Mouse (Mus musculus) v-Abl transformed pro-B cells (cell line): ENCODE measurements around the gene Vopp1.
"Not testable (repeated sequence)": the region's sequence is repeated elsewhere in the genome, so short reads cannot be mapped to it uniquely, and the experiment has no call there.

Source experiments
- in situ Hi-C, 2 experiments: fragments of 400-800 bp; cut with MboI; formaldehyde crosslinking; loops; one replicate each; pipeline ENCODE4 v1.15.1; 2025; ENCODE audit not compliant: unreplicated experiment in 2 of 2

Gene Vopp1

DNA sequence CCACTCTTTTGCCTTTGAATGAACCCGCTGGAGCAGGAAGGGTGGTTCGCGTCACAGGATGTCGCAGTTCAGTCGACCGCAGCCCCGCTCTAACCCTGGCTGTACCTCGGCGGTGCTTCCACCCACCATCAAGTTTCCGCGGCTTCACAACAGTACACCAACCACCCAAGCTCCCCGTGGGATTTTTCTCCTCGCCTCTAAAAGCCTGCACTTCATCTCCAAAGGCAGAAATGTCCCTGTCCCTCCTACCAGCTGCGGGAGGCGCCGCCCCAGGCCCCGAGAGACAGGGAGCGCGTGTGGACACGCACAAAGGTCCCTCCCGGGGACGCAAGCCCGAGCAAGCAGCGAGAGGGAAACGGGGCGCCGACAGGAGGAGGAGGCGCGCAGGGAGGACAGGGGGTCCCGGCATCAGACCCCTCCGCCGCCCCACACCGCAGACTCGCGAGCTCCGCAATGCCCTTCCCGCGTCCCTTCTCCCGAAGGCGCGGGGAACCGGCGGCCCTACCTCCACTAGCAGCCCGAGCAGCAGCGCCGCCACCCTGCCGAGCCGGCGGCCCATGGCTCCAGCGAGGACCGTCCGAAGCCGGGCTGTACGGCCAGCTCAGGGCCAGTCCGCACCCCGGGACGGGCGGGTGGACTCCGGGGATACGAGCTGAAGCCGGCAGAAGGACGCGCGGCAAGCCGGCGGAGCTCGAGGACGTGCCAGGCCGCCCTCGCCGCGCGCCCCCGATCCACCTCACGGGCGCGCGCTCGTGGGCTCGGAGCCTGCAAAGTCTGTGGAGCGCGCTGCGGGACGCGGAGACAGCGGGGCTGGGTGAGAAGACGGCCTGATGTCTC, at the start of gene Vopp1:
Gene Vopp1 (minus strand): TSS at position 738 of the 837 bp plus-strand sequence.
- in situ Hi-C loops = no loop called here

DNA sequence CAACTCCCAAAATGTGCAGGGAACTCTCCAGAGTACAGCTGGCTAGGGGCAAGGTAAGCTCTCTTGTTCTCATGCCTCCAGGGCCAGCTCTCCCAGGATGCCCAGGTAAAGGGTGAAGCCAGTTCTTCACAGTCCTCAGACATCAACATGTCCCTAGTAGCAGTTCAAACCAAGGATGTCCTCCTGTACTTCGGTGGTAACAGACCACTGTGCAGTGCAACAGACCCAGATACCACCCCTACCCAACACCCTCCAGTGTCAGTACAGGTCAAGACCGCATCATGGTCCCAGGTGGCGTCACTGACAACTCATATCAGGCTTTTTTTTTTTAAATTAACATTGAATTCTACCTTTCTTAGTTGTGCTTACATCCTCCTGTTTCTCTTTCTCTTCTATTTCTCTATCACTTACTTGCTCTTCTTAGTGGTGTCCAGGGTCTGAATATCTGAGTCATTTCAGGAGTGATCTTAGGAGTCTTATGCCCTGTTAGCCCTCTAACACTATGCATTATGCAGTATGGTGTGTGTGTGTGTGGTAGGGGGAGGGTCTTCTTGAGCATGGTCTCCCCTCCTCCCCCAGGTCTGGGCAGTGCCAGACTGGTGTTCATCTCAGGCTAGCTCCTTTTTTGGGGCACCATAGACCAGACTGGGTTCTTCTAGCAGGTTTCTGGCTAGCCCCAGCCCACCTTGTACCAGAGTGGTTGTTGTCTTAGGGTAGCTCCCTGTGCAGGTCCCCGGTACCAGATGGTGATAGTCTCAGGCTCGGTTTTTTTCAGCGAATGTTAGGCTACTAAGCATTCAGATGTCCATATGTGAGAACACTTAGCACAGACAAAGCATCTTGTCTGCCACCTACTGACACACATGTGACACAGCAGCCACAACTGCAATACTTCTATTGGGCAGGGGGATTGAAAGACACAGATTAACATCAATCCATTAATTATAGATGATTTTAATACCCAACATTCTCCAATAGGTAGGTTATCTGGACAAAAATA, 34.4 kb upstream of the Vopp1 start:
- in situ Hi-C loops = loop anchor here (5.0 to 25.0 kb wide), 4 partner anchors 285 to 1047 kb away; partner anchors contain the start of gene Vmn1r20 (in 2 of the 2)

DNA sequence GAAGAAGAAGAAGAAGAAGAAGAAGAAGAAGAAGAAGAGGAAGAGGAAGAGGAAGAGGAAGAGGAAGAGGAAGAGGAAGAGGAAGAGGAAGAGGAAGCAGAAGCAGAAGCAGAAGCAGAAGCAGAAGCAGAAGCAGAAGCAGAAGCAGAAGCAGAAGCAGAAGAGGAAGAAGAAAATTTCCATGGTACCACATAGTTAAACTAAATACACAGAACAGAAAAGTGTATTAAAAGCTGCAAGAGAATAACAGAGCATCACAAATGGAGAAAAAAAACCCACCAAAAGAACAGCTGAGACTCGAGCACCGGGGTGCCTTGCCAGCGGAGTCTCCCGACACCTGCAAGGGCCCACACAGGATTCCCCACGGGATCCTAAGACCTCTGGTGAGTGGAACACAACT, 26.2 kb upstream of the Vopp1 start:
- in situ Hi-C loops = loop anchor here in 1 of 2 experiments (25.0 kb wide), 1 partner anchor 289 kb away; no protein-coding TSS in a partner anchor

DNA sequence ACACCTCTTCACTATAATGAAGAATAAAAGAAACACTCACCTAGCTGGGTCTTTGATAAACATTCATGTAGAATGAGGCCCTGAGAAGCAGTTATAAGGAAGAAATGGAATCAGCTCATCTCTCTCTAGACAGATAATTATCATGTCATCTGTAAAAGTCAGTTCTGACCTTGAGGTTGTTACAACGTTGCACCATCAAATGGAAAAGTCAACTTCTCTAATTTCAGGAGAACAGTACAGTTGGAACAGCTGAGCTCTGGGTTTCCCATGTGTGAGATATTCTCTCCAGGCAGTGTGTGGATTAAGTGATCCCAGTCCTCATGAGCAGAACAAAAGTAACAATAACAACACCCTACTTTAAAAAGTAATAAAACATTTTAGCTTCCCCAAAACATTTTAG, 25.3 kb upstream of the Vopp1 start, which contains the start of gene Vmn1r21:
Gene Vmn1r21 (minus strand): TSS at position 58 of the 400 bp plus-strand sequence.
- in situ Hi-C loops = loop anchor here in 1 of 2 experiments (25.0 kb wide), 1 partner anchor 288 kb away; no protein-coding TSS in a partner anchor

DNA sequence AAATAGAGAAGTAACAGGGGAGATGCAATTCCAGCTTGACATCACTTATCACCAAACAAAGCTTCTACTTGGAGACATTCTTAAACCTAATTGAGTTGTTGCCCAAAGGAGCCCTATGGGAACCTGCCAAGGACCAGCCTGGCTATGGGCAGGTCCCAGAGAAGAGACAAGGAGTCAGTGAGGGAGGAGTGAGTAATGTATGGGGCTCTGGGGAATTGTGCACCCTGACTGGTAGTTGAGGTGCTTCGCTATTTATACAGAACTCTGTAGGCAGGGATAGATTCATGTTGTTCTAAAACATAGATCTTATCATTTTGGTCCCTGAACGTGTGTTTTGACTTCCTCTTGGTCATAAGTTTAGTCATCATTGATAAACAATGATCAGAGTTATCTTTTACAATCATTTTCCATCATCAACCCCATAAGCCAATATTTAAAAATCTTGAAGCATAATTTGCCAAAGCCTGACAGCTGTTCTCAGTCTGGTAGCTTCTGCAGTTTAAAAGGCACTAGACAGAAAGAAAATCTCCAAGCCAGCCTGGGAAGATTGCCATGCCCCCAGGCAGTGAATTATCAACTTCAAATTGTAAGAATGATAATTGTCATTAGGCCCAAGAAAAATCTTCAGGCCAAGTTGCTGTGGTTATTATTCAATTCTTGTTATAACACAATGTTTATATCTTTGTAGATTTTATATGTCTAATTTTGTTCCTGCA, 14.9 kb upstream of the Vopp1 start:
- in situ Hi-C loops = no loop called here

DNA sequence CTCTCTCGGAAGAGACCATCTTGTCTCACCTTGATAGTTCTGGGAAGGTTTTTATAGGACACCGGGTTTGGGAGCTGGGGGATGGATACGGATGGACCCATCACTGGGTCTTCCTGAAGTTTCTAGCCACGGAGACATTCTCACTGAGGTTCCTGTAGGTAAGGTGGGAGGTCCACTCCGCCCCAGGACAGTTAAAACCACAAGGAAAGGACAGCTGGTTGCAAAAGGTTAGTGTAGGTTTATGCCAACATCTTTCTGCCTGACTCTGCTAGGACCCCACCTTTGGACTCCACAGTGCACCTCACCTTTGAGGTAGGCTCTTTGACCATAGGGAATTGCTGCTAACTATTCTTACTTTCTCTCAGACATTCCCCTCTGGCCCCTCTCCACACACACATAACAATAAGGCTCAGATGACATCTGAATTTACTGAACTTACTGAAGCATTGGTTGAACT, 328 bp upstream of the Vopp1 start:
- in situ Hi-C loops = no loop called here

DNA sequence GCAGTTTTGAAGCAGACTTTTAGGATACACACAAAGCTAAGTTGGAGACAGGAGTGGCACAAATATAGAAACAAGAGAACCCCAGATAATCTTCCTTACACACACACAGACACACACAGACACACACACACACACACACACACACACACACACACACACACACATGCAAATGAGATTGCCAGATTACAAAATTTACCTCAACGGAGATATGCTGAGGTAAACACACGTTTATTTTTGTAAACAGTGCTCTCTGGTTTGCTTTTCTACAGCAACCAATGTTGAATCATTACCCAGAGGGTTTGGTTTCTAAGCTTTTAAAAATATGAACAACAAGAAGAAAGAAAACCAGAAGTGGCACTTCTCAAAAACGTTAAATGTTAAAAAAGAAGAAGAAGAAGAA, 1.5 kb downstream of the Vopp1 start:
- in situ Hi-C loops = no loop called here

DNA sequence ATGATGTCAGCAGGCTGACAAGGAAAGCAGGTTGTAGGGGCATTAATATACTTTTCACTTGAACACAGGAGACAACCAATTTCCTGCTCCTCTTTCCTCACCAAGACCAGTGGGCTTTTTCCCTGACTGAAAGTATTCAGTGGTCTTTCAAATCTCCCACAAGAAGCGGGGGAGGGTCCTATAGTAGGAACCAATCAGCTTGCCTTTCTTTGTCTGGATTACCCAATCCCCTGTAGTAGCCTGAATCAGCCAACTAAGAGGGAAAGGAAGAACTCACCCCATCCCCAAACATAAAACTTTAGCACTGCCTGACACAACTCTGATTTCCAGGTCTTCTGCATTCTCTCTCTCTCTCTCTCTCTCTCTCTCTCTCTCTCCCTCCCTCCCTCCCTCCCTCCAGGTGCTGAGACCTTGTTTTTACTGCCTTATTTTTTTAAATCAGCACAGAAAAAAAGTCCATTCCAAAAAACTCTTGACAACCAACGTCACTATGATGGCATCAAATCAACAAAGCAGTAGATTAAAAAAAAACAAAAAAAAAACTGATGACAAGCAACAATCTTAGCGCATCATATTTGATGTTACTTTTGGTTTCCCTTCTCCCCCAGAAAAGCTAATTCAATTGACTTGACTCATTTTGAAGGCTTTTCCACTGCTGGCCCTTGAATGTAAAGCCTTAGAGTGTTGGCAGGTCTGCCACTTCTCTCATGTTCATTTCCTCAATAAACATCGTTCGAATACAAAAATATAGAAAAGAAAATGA, 2.1 kb downstream of the Vopp1 start:
- in situ Hi-C loops = no loop called here

DNA sequence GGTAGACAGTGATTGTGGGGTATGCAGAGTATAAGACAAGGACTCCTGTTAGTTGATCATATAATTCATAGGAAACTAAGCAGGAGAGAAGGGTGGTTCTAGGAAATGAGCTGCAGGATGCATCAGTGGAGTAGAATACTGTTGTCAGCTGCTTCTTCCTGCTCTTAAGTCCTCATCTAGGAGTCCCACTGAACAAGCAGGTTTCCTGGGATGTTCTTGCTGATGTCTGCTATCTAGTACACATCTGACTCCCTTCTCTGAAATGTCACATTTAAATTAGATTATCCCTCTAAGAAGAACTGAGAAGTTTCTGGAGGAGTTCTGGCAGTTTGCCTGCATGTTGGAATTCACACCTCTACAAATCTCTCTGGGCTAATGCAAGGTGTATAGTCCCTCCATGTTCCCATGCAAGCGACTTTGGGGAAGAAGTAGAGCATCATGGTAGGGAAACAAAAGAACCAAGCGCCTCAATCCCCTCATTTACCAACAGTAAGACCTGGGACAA, 10.5 kb downstream of the Vopp1 start:
- in situ Hi-C loops = no loop called here

DNA sequence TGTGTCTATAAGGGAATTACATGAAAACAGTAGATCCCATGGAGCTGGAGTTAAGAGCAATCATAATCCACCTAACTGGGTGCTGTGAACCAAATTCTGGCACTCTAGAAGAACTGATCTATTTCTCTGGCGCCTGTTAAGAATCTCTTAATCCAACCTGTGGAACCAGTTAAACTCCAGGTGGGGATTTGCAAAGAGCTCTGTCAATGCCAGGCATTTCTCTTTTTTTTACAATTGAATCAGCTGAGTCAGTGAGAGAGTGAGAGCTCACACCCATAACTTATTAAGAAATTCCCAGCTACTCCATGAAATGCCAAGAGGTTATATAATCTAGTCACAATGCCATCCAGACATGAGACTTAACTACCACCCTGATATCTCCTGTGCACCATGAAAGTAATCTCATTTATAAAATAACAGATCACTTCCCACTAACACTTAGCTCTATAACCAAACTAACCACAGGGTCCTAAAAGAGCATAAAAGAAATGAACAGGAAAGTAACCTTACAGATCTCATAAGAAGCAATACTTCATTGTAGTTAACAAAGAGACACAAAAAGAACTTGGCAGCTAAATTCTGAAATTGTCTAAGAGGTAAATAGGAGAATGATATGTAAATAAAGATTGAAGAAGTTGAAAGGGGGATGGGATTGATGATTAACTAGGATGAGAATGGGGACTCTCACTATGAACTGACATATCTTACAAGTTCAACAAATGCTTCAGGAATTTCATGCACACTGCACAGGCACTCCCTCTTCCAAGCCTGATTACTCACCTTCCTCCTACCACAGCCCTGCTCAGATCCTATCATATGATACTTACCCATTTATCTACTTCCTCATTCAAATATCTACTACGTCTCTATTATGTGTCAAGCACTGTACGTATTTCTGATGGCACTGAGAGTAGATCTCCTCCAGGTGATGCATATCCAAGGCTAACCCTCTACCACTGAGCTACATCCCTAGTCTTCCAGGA, 12.9 kb downstream of the Vopp1 start:
- in situ Hi-C loops = no loop called here

DNA sequence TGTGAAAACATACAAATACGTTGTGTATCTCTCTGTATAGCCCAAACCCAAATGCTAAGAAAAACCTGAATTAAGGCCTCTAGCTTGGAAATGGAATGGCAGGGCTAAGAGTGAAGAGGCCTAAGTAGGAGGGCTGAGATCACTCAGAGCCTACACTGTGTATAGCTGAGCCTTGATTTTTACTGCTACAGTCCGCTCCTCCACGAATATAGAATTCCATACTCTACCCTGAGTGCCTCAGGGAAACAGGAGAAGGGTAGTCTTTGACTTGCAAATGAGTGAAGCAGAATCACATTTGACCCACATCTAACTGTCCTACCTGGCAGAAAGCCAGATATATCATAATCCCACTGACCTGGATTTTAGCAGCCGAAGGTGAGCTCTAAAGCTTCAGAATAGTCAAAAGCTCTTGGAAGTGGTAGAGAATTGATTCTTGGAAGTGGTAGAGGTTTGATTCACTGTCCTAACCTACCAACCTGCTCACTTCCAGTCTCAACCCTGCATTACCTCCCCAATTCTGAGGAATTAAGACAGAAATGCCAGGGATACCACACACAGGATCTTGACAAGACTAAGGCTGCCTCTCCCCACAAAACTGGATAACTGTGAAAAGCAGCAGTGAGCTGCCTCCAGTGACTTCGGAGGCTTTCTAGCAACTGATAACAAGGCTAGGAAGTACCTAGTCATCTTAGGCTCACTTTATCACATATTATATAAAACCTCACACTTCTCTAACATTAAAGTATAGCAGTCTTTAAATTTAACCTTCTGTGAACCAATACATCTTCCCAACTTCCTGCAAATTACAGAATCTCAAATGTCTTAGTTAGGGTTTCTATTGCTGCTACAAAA, 19.5 kb downstream of the Vopp1 start:
- in situ Hi-C loops = no loop called here

DNA sequence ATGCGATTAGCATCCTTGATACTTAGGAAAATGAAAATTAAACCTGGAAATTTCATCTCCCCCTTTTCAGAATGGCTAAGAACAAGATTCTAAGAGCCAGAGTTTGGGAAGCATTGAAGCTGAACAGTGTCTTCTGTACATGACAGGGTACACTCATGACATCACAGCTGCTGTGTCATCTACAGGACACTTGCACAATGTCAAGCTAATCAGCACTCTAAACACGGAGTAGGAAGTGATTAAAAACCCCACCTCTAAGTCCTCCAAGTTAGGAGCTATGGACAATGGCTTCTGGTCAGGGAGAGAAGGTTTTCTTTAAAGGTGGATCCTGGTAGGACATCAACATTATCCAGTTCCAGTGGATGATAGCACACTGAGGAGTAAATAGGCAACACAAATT, 21.8 kb downstream of the Vopp1 start:
- in situ Hi-C loops = no loop called here

DNA sequence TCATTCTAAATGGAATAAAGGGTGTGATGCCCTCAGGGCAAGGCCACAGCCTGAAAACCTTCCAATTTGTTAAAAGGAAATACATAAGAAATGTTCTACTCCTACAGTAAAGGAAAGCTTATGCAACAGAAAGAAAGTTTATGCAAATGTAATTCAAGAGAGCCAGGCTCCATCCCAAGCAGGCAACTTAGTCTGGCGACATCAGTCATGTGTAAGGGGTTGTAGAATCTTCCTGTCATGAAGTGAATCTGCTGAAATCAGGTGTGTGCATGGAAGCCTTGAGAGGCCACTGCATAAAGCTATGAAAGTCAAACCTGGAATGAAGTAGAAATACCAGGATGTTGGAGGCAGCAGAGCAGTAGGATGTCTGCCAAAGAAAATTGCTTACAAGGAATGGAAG, 26.0 kb downstream of the Vopp1 start:
- in situ Hi-C loops = no loop called here

DNA sequence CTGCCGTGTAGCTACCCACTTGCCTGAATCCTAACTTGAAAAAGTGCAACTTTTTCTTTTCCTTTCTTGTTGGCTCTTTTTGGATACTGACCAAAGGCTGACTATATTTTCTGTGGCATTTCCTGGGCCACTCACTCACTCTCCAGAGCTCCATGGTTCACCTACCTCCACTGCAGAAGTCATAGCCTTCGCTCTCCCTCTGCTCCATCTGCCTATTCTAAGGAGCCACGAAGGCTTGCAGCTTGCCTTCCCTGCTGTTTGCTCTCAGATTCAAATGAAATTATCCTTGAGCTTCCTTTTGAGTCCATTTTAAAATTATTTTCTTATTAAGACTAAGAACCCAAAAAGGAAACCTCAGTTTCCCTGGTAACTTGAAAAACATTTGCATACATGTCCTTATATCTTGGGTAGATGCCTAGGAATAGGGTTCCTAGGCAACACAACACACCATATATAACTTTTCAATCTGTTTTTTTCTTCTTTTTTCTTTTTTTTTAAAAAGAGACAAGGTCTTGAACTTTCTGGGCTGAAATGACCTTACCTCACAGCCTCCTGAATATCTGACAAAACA, 28.0 kb downstream of the Vopp1 start:
- in situ Hi-C loops = no loop called here

DNA sequence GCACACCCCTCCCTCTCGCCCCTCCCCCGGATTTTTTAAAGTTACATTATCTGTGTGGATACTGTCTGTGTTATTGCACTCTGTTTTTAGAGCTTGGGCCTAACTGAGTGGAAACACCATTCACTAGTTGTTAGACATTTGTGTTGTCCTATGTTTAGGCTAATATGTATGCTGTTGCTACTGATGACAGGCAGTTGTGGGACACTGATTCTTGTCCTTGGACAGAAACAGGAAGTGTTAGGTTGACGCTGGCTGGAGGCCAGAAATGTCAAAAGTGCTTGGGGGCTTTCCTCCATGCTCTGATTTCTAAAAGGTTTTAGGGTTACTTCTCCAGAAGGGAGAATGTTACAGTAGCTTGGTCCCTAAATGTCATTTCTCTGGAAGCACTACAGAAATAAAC, 29.1 kb downstream of the Vopp1 start:
- in situ Hi-C loops = no loop called here

DNA sequence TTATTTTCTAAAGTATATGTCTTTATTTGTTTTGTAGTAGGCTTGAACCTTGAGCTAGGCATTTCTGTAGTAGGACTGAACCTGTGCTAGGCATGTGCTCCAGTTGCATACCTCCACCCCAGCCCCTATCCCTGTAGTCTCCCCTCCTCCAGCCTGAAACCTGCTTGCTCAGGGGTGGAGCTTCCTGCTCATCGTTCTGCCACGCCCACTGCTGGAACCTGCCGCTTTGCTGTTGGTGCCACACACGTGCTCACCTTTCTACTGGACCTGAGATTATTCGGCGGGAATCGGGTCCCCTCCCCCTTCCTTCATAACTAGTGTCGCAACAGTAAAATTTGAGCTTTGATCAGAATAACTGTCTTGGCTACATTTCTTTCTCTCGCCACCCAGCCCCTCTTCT, 32.1 kb downstream of the Vopp1 start:
- in situ Hi-C loops = not testable (repeated sequence)

DNA sequence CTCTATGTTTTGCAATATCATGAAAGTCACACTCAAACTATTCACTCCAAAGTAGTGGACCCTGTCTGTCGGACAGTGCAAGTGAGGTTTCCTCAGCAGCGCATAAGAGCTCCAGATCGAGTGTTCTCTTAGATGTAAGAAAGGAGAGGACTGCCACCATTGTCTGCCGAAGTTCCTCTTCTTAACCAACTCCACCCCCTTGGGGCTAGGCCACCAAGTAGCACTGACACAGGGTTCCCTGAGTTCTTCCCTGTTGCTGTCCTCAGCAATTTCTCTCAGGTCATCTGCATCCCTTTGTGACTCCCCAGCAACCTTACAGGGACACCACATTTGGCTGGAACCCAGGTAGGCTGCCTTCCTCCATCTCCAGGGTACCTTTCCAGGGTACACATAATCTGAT, 34.4 kb downstream of the Vopp1 start:
- in situ Hi-C loops = no loop called here
